Mouse (Mus musculus) olfactory bulb, adult 2 months (tissue): ENCODE measurements at regions not wholly inside any gene's neighbourhood (a gene's known extent, or its start where the extent isn't known, plus 50 kb on each side); places are given as distances from the start of the nearest gene placed in this dataset.

Experiments used
- CTCF ChIP-seq: fragments of 200-500 bp; IDR thresholded peaks from 2 replicates; pipeline ENCODE4 v1.5.1; 2012; ENCODE audit warnings: low read depth, mild to moderate bottlenecking, low read length, moderate library complexity; ENCODE audit not compliant: insufficient read depth
- POLR2A ChIP-seq: fragments of 200-500 bp; IDR thresholded peaks from 2 replicates; pipeline ENCODE4 v1.6.1; 2012; ENCODE audit warnings: mild to moderate bottlenecking, low read depth, low read length, moderate library complexity; ENCODE audit not compliant: insufficient read depth

DNA sequence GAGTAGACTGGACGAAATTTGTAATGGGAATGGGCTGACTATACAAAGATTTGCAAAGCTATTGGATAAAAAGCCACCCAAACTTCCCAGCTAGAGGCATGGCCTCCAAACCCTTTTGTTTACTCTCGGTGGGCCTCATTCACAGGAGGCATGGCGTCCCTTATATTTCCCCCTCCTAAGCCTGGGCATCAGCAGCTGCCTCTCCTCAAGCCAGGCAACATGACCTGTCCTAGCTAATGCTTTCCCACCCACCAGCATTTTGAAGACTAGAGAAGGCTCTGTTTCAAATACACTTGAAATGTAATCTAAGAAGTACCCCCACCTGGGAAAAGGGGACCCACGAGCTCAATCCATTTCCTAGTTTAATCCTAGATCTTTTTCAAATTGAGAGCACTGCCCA, 398.7 kb downstream of the Gsdmc2 start:
- no peak for TF ChIP-seq POLR2A
- no peak for TF ChIP-seq CTCF
